Mouse (Mus musculus) heart, embryonic 16.5 days (tissue): ENCODE results near the gene Trpc5. TPM values are rescaled to one million over a fixed set of nuclear protein-coding genes. Genes with fewer than 3 reads are reported as not detected.

Experiments used
- ATAC-seq: fragments of 200-750 bp; cut with Nextera tagmentation; replicated peaks from 2 replicates; pipeline ENCODE4 v1.8.0; 2017; ENCODE audit warnings: moderate number of reproducible peaks; ENCODE audit not compliant: insufficient read depth, low FRiP score; ENCODE audit errors: extremely low read depth
- H3K27ac ChIP-seq: fragments of 300-500 bp; sonication (generic); 2 replicates; pipeline ENCODE4 v1.5.1; 2014; ENCODE audit warnings: mild to moderate bottlenecking, low read length, control low read depth, moderate library complexity
- H3K27me3 ChIP-seq: fragments of 300-500 bp; sonication (generic); 2 replicates; pipeline ENCODE4 v1.6.1; 2014; ENCODE audit warnings: low read length, mixed read lengths; ENCODE audit not compliant: control insufficient read depth, insufficient read depth
- H3K36me3 ChIP-seq: fragments of 300-500 bp; sonication (generic); 2 replicates; pipeline ENCODE4 v1.6.1; 2014; ENCODE audit not compliant: control insufficient read depth, insufficient read depth
- H3K4me1 ChIP-seq: fragments of 300-500 bp; sonication (generic); 2 replicates; pipeline ENCODE4 v1.6.1; 2014; ENCODE audit warnings: low read length, mixed read lengths; ENCODE audit not compliant: control insufficient read depth, insufficient read depth
- H3K4me2 ChIP-seq: fragments of 300-500 bp; sonication (generic); 2 replicates; pipeline ENCODE4 v1.6.1; 2014; ENCODE audit warnings: low read depth, mild to moderate bottlenecking, control low read depth, low read length
- H3K4me3 ChIP-seq: fragments of 300-500 bp; sonication (generic); 2 replicates; pipeline ENCODE4 v1.5.1; 2014; ENCODE audit warnings: mild to moderate bottlenecking, control low read depth, low read length
- H3K9ac ChIP-seq: fragments of 300-500 bp; sonication (generic); 2 replicates; pipeline ENCODE4 v1.6.1; 2014; ENCODE audit warnings: low read length, control low read depth
- H3K9me3 ChIP-seq: fragments of 300-500 bp; sonication (generic); replicated peaks from 2 replicates; pipeline ENCODE4 v1.6.1; 2016; ENCODE audit warnings: low read length; ENCODE audit not compliant: control insufficient read depth
- WGBS: fragments of 180-500 bp; shearing (Covaris S2); extraction: QIAGEN DNeasy Blood & Tissue Kit; methylation state at CpG from one replicate; pipeline ENCODE4 v1.1.7; 2014; 5-methylcytosine and 5-hydroxymethylcytosine counted together
- polyA plus RNA-seq: library from polyadenylated mRNA; unstranded; fragments of >200 nt; fragmentation: Nextera tagmentation; extraction: Ambion mirVana; gene quantifications from 2 replicates; pipeline ENCODE4 v1.2.1, GENCODE M21; 2015

The Trpc5 gene
- polyA plus RNA-seq, 1 experiment from 2014 or later: 0.08 TPM

DNA sequence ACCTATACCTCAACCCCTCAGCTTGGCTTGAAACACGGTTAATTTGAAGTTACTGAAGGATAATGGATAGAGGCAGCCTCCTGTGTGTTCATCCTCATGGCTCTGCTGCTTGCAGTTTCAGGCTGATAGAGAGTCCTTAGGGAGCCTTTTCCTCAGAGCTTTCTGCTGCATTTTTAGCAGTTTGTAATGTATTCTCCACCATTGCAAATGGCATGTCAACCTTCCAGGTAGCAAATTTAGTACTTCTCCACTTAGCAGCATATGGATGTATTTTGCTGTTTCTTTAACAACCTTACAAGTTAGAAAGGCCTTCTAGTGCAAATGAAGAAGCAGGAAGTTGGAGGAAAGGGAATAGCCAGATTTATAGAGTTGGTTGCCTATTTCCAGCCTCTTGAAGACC is 267.7 kb downstream of the Trpc5 start:
- Histone ChIP-seq H3K36me3 (no peaks in the 10 kb centered on the region), H3K4me2 (no peak overlapping the region), H3K4me1 (no peaks in the 10 kb centered on the region), H3K9me3 (no peaks in the 10 kb centered on the region), H3K4me3 (no peak overlapping the region), H3K27me3 (no peaks in the 10 kb centered on the region), H3K27ac (no peak overlapping the region), H3K9ac (no peak overlapping the region)
- WGBS: 42% methylated on average over 1 of the region's 1 CpGs
- no peak for ATAC-seq

GRCm38 (mm10) chrX:144408036-144408435 is 279.9 kb downstream of the Trpc5 start:
- Histone ChIP-seq H3K27me3 (no peaks in the 10 kb centered on the region), H3K27ac (no peak overlapping the region), H3K9me3 (no peaks in the 10 kb centered on the region), H3K9ac (no peak overlapping the region), H3K4me1 (no peaks in the 10 kb centered on the region), H3K4me3 (no peak overlapping the region), H3K4me2 (no peak overlapping the region), H3K36me3 (no peaks in the 10 kb centered on the region)
- no peak for ATAC-seq
- WGBS: 59% methylated on average over 5 of the region's 5 CpGs

- Histone ChIP-seq H3K27me3 (no peaks in the 10 kb centered on the region), H3K4me3 (no peak overlapping the region)
- 26% methylated on average over 7 of the region's 7 CpGs for WGBS
Measured at GRCm38 (mm10) chrX:144403526-144403925, 284.5 kb downstream of the Trpc5 start.

DNA sequence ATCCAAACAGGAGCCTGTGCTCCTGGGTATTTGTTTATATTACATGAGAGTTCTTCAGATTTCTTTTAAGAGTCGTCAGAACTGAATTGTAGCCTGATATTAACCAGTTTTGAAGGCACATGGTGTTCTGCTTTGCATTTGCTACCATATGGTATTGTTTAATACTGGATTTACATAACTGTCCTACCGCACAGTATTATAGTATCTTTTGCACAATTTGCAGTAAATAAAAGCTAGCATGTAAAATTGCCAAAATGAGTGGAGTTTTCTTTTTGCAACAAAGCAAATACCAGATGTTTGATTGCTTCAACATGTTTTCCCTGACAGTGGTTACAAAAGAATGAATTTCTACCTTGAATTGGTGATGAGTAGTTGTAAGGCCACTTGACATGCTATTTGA is 313.8 kb downstream of the Trpc5 start:
- Histone ChIP-seq H3K27me3 (no peaks in the 10 kb centered on the region), H3K4me3 (no peak overlapping the region), H3K36me3 (peaks cover 4% of the 10 kb centered on the region; the same call in 1 of the 2 replicates), H3K9me3 (no peaks in the 10 kb centered on the region), H3K27ac (no peak overlapping the region), H3K9ac (no peak overlapping the region), H3K4me2 (no peak overlapping the region), H3K4me1 (no peaks in the 10 kb centered on the region)
- WGBS: 77% methylated on average over 2 of the region's 2 CpGs
- ATAC-seq: no peak

More at GRCm38 (mm10) chrX:144403526-144403925, 284.5 kb downstream of the Trpc5 start:
- H3K27ac ChIP-seq: no peak overlapping the region
- H3K36me3 ChIP-seq: no peaks in the 10 kb centered on the region
- H3K9ac ChIP-seq: no peak overlapping the region
- ATAC-seq: no peak
- H3K4me2 ChIP-seq: no peak overlapping the region
- H3K9me3 ChIP-seq: no peaks in the 10 kb centered on the region
- H3K4me1 ChIP-seq: no peaks in the 10 kb centered on the region

DNA sequence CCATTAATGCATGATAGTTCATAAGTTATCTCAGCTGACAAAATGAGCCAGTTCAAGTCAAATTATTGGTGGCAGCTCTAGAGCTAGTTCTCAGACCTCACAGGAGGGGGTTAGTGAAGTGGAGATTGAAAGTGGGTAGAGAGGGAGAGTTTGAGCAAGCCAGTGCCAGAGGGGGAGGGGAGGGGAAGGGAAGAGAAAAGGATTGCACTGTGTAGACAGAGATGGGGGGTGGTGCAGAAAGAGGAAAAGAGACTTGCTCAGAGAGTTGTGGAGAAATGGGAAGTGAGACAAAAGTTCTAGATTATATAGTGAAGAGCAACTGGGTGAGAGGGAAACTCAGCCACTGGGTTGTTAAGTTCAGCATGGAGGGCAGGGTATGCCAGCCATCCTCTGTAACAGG is 349.6 kb downstream of the Trpc5 start:
- Histone ChIP-seq H3K27ac (no peak overlapping the region), H3K4me3 (no peak overlapping the region), H3K9me3 (no peaks in the 10 kb centered on the region), H3K9ac (no peak overlapping the region), H3K27me3 (no peaks in the 10 kb centered on the region), H3K4me2 (no peak overlapping the region), H3K36me3 (no peaks in the 10 kb centered on the region), H3K4me1 (no peaks in the 10 kb centered on the region)
- no peak for ATAC-seq

- Histone ChIP-seq H3K9me3 (no peaks in the 10 kb centered on the region), H3K9ac (no peak overlapping the region), H3K4me1 (no peaks in the 10 kb centered on the region), H3K4me2 (no peak overlapping the region), H3K4me3 (no peak overlapping the region), H3K36me3 (no peaks in the 10 kb centered on the region), H3K27me3 (no peaks in the 10 kb centered on the region), H3K27ac (no peak overlapping the region)
- ATAC-seq: no peak
Measured at GRCm38 (mm10) chrX:144337938-144338337, 350.0 kb downstream of the Trpc5 start.

DNA sequence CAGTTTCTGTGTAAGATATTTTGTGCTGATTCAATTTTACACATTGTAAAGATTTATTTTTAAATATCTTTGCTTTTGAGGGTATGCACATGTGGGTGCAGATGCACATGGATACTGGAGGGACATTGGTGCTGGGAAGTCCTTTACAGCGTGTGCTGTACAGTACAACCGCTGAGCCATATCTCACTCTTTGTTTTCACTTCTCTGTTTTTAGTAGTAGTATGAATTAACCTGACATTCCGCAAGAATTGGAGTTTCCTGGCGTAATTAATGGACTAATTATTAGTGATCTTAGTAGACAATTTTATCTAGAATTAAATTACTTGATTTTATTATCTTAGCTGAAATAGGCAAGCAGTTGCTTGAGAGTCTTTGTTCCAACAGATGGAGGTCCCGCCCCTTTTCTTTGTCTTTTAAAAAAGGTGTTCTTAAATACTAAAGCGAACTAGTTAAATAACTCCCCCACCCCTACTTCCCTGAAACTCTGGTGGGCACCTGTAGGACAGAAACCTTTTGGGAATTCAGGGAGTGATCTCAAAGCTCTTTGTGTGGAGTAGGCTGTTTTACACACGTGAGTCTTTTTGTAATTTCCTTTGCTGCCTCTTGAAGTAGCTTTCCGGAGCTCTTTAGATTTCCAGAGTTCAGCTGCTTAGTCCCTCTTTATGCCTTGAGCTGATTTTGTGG is 352.5 kb downstream of the Trpc5 start:
- WGBS: 59% methylated on average over 8 of the region's 8 CpGs
- Histone ChIP-seq H3K27me3 (no peaks in the 10 kb centered on the region), H3K4me3 (no peak overlapping the region), H3K36me3 (no peaks in the 10 kb centered on the region), H3K4me2 (no peak overlapping the region), H3K9me3 (no peaks in the 10 kb centered on the region), H3K9ac (no peak overlapping the region), H3K27ac (no peak overlapping the region), H3K4me1 (no peaks in the 10 kb centered on the region)
- ATAC-seq: no peak

Other genes with a start within 250 kb of the Trpc5 start
- gene Trpc5os, start 231.6 kb downstream of the Trpc5 start, polyA plus RNA-seq: 0.06 TPM in 1 of 2 replicates, not detected in the other
- gene Rtl4, start 727 bp upstream of the Trpc5 start, polyA plus RNA-seq: 0.27 and 0.45 TPM in 2 replicates